Mouse (Mus musculus): ENCODE data around the gene Hebp1. TPM values are rescaled to one million over a fixed set of nuclear protein-coding genes. Genes with fewer than 3 reads are reported as not detected.

Hebp1 gene
- polyA plus RNA-seq, 1 experiment from 2014 or later, result 59.1 TPM

- ATAC-seq (replicated peaks; ENCODE audit: low FRiP score), result no peak
- Histone ChIP-seq H3K27ac (ENCODE audit: low read depth, low read length) (no peak overlapping the region), H3K27me3 (replicated peaks; ENCODE audit: control insufficient read depth, insufficient read depth, low read length) (no peaks in the 10 kb centered on the region)
Measured at GRCm38 (mm10) chr6:135193733-135194132, 4.1 kb downstream of the Hebp1 start.

GRCm38 (mm10) chr6:135192993-135193392, 4.8 kb downstream of the Hebp1 start:
- Histone ChIP-seq H3K27ac (ENCODE audit: low read depth, low read length) (no peak overlapping the region), H3K27me3 (replicated peaks; ENCODE audit: control insufficient read depth, insufficient read depth, low read length) (no peaks in the 10 kb centered on the region), H3K4me2 (no peak overlapping the region), H3K9me3 (ENCODE audit: control insufficient read depth, low read length) (no peaks in the 10 kb centered on the region), H3K36me3 (ENCODE audit: control insufficient read depth, insufficient read depth, low read length) (no peaks in the 10 kb centered on the region; the same call in 1 of the 2 replicates), H3K4me1 (replicated peaks; ENCODE audit: control insufficient read depth, insufficient read depth, low read length) (peaks cover 6% of the 10 kb centered on the region), H3K4me3 (ENCODE audit: low read depth, low read length) (no peak overlapping the region), H3K9ac (ENCODE audit: low read depth, low read length) (no peak overlapping the region)
- ATAC-seq (replicated peaks; ENCODE audit: low FRiP score) (no peak), DNase-seq (ENCODE audit: low spot score) (no peak)
- 79% methylated on average over 8 of the region's 8 CpGs for WGBS

More at GRCm38 (mm10) chr6:135193733-135194132, 4.1 kb downstream of the Hebp1 start:
- Histone ChIP-seq H3K4me3 (ENCODE audit: low read depth, low read length) (no peak overlapping the region), H3K4me1 (replicated peaks; ENCODE audit: control insufficient read depth, insufficient read depth, low read length) (peaks cover 6% of the 10 kb centered on the region), H3K36me3 (ENCODE audit: control insufficient read depth, insufficient read depth, low read length) (no peaks in the 10 kb centered on the region; the same call in 1 of the 2 replicates), H3K9ac (ENCODE audit: low read depth, low read length) (no peak overlapping the region), H3K9me3 (ENCODE audit: control insufficient read depth, low read length) (no peaks in the 10 kb centered on the region), H3K4me2 (no peak overlapping the region)
- WGBS, result 68% methylated on average over 4 of the region's 4 CpGs
- no peak for DNase-seq (ENCODE audit: low spot score)

- Histone ChIP-seq H3K27me3 (replicated peaks; ENCODE audit: control insufficient read depth, insufficient read depth, low read length) (no peaks in the 10 kb centered on the region), H3K4me3 (ENCODE audit: low read depth, low read length) (no peak overlapping the region), H3K9ac (ENCODE audit: low read depth, low read length) (no peak overlapping the region), H3K4me1 (replicated peaks; ENCODE audit: control insufficient read depth, insufficient read depth, low read length) (peaks cover 9% of the 10 kb centered on the region), H3K9me3 (ENCODE audit: control insufficient read depth, low read length) (no peaks in the 10 kb centered on the region), H3K36me3 (ENCODE audit: control insufficient read depth, insufficient read depth, low read length) (no peaks in the 10 kb centered on the region; the same call in 1 of the 2 replicates), H3K27ac (ENCODE audit: low read depth, low read length) (no peak overlapping the region), H3K4me2 (no peak overlapping the region)
- 91% methylated on average over 1 of the region's 1 CpGs for WGBS
- no peak for DNase-seq (ENCODE audit: low spot score)
- no peak for ATAC-seq (replicated peaks; ENCODE audit: low FRiP score)
Measured at GRCm38 (mm10) chr6:135191906-135192305, 5.9 kb downstream of the Hebp1 start.

- no peaks in the 10 kb centered on the region; the same call in 1 of the 2 replicates for H3K36me3 ChIP-seq (ENCODE audit: control insufficient read depth, insufficient read depth, low read length)
- H3K9ac ChIP-seq (ENCODE audit: low read depth, low read length), result no peak overlapping the region
- H3K4me2 ChIP-seq, result no peak overlapping the region
- no peak overlapping the region for H3K4me3 ChIP-seq (ENCODE audit: low read depth, low read length)
- H3K4me1 ChIP-seq (replicated peaks; ENCODE audit: control insufficient read depth, insufficient read depth, low read length), result peaks cover 3% of the 10 kb centered on the region
- H3K27me3 ChIP-seq (replicated peaks; ENCODE audit: control insufficient read depth, insufficient read depth, low read length), result no peaks in the 10 kb centered on the region
- no peaks in the 10 kb centered on the region for H3K9me3 ChIP-seq (ENCODE audit: control insufficient read depth, low read length)
- WGBS, result 75% methylated on average over 6 of the region's 6 CpGs
- no peak for ATAC-seq (replicated peaks; ENCODE audit: low FRiP score)
- DNase-seq (ENCODE audit: low spot score), result no peak
- H3K27ac ChIP-seq (ENCODE audit: low read depth, low read length), result 0 out of 2 replicates have a peak overlapping the region, but pooled peaks have one; percentile 1
Measured at GRCm38 (mm10) chr6:135190122-135190521, 7.7 kb downstream of the Hebp1 start.

GRCm38 (mm10) chr6:135188629-135189028, 9.2 kb downstream of the Hebp1 start:
- Histone ChIP-seq H3K36me3 (ENCODE audit: control insufficient read depth, insufficient read depth, low read length) (no peaks in the 10 kb centered on the region; the same call in 1 of the 2 replicates), H3K4me1 (replicated peaks; ENCODE audit: control insufficient read depth, insufficient read depth, low read length) (peaks cover 3% of the 10 kb centered on the region), H3K9ac (ENCODE audit: low read depth, low read length) (no peak overlapping the region), H3K27me3 (replicated peaks; ENCODE audit: control insufficient read depth, insufficient read depth, low read length) (no peaks in the 10 kb centered on the region), H3K4me2 (no peak overlapping the region), H3K9me3 (ENCODE audit: control insufficient read depth, low read length) (no peaks in the 10 kb centered on the region), H3K4me3 (ENCODE audit: low read depth, low read length) (no peak overlapping the region), H3K27ac (ENCODE audit: low read depth, low read length) (no peak overlapping the region)
- DNase-seq (ENCODE audit: low spot score), result no peak
- ATAC-seq (replicated peaks; ENCODE audit: low FRiP score), result no peak
- WGBS, result 36% methylated on average over 4 of the region's 4 CpGs

GRCm38 (mm10) chr6:135187076-135187917, 10.5 kb downstream of the Hebp1 start:
- H3K4me2 ChIP-seq, result no peak overlapping the region
- WGBS, result 50% methylated on average over 10 of the region's 10 CpGs
- H3K9me3 ChIP-seq (ENCODE audit: control insufficient read depth, low read length), result no peaks in the 10 kb centered on the region
- H3K4me3 ChIP-seq (ENCODE audit: low read depth, low read length), result no peak overlapping the region
- no peak overlapping the region for H3K27ac ChIP-seq (ENCODE audit: low read depth, low read length)
- no peak for DNase-seq (ENCODE audit: low spot score)
- H3K36me3 ChIP-seq (ENCODE audit: control insufficient read depth, insufficient read depth, low read length), result no peaks in the 10 kb centered on the region
- no peak overlapping the region for H3K9ac ChIP-seq (ENCODE audit: low read depth, low read length)
- no peaks in the 10 kb centered on the region for H3K27me3 ChIP-seq (replicated peaks; ENCODE audit: control insufficient read depth, insufficient read depth, low read length)
- ATAC-seq (replicated peaks; ENCODE audit: low FRiP score), result no peak
- H3K4me1 ChIP-seq (replicated peaks; ENCODE audit: control insufficient read depth, insufficient read depth, low read length), result peaks cover 5% of the 10 kb centered on the region

- no peak; the same call in 1 of the 2 replicates for ATAC-seq (replicated peaks; ENCODE audit: low FRiP score)
- 35% methylated on average over 8 of the region's 8 CpGs for WGBS
Measured at GRCm38 (mm10) chr6:135183961-135184360, 13.9 kb downstream of the Hebp1 start.

GRCm38 (mm10) chr6:135182925-135183324, 14.9 kb downstream of the Hebp1 start:
- Histone ChIP-seq H3K4me1 (replicated peaks; ENCODE audit: control insufficient read depth, insufficient read depth, low read length) (peaks cover 5% of the 10 kb centered on the region; the same call in 1 of the 2 replicates), H3K36me3 (ENCODE audit: control insufficient read depth, insufficient read depth, low read length) (no peaks in the 10 kb centered on the region), H3K4me3 (ENCODE audit: low read depth, low read length) (no peak overlapping the region), H3K27me3 (replicated peaks; ENCODE audit: control insufficient read depth, insufficient read depth, low read length) (peaks cover 15% of the 10 kb centered on the region), H3K27ac (ENCODE audit: low read depth, low read length) (no peak overlapping the region), H3K4me2 (no peak overlapping the region), H3K9ac (ENCODE audit: low read depth, low read length) (no peak overlapping the region), H3K9me3 (ENCODE audit: control insufficient read depth, low read length) (no peaks in the 10 kb centered on the region)
- no peak; the same call in 1 of the 2 replicates for ATAC-seq (replicated peaks; ENCODE audit: low FRiP score)
- 43% methylated on average over 5 of the region's 5 CpGs for WGBS
- no peak for DNase-seq (ENCODE audit: low spot score)

More at GRCm38 (mm10) chr6:135183961-135184360, 13.9 kb downstream of the Hebp1 start:
- H3K4me1 ChIP-seq (replicated peaks; ENCODE audit: control insufficient read depth, insufficient read depth, low read length), result peaks cover 5% of the 10 kb centered on the region; the same call in 1 of the 2 replicates
- H3K9ac ChIP-seq (ENCODE audit: low read depth, low read length), result no peak overlapping the region
- H3K27me3 ChIP-seq (replicated peaks; ENCODE audit: control insufficient read depth, insufficient read depth, low read length), result peaks cover 12% of the 10 kb centered on the region
- H3K27ac ChIP-seq (ENCODE audit: low read depth, low read length), result no peak overlapping the region
- DNase-seq (ENCODE audit: low spot score), result no peak
- H3K4me2 ChIP-seq, result no peak overlapping the region
- H3K36me3 ChIP-seq (ENCODE audit: control insufficient read depth, insufficient read depth, low read length), result no peaks in the 10 kb centered on the region
- no peaks in the 10 kb centered on the region for H3K9me3 ChIP-seq (ENCODE audit: control insufficient read depth, low read length)
- no peak overlapping the region for H3K4me3 ChIP-seq (ENCODE audit: low read depth, low read length)

Measured in liver, embryonic 11.5 days (tissue).